In the genomic region with DNA sequence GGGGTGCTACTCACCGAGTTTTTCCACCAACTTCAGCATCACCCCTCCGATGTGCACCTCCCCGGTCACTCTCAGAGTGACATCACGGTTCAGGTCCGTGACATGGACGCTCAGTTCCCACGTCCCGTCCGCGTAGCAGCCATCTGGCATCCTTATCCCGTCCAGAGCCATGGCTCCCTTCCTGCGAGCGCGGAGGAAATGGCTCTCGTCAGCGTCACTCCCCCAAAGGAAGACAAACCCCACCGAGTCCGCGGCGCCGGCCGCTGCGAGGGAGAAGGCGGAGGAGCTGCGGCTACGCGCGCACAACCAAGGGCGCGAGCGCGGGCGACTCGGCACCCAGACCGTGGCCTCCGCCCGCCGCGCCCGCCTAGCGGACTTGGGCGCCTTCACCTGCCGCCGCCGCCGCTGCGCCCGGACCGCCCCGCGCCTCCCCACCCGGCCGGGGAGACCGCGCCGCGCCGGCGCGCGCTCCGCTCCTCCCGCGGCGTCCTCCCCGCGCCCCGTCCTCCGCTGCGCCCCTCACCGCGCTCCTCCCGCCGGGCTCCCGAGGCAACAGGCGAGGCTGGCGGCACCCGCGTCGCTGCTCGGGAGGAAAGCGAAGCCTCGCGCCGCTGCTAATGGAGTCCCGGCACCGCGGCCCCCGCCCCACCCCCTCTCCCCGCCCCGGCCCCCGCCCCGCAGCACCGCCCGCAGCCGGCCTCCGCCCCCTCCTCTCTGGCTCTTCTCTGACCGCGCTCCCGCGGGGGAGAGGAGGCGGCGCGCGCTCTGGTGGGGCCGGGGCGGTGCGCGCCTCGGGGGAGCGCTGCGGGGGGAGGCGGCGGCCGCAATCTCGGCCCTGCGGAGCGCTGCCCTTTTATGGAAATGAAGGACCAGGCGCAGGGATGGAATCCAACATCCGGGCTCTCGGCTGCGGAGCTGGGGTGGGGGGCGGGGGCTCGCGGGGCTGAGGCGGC, we compare ENCODE assay signal across 9 mouse cellular contexts. TPM values are rescaled to one million over a fixed set of nuclear protein-coding genes. Genes with fewer than 3 reads are reported as not detected.
DNase-seq lines count a peak whose midpoint lies in the region; ATAC-seq and TF ChIP-seq lines count a peak whose summit lies in the region.
"Had no signal": no experiment of that assay in that cellular context is flagged by ENCODE, and none has a peak within 500 bp of the region (broad histone marks: within the 10 kb centered on the region; RNA-seq: fewer than 3 reads in every experiment).

A gene (minus strand): TSS at position 708 of the 953 bp plus-strand sequence.

- H3K27ac ChIP-seq in gastrocnemius, adult 2 months, result peak within 1 kb of the TSS; percentile 99
- peak within 1 kb of the TSS; percentile 91 for H3K27ac ChIP-seq in hindbrain, embryonic 14.5 days
- H3K27ac ChIP-seq: macrophage had no signal

- peak; percentile 80 to 86 for DNase-seq in adrenal gland, adult 18-20 months (ENCODE audit: low spot score in 2 of 2)
- peak; percentile 52 to 75 for DNase-seq in cerebellum, postnatal 4 days (ENCODE audit: low spot score in 2 of 2)
- DNase-seq in gastrocnemius, adult 2 months, result peak; percentile 96
- peak; percentile 75 for DNase-seq in hindbrain, embryonic 14.5 days (ENCODE audit: low spot score)
- DNase-seq in left cerebral cortex, adult 18-20 months (ENCODE audit: low spot score in 2 of 2), result peak; percentile 66 to 79
- peak; percentile 91 for DNase-seq in lung, postnatal 36 days
- peak; percentile 81 for DNase-seq in right cerebral cortex, postnatal 25 days
- DNase-seq in B cell, adult 2 months, result no peak

- H3K4me3 ChIP-seq in gastrocnemius, adult 2 months, result peak within 1 kb of the TSS; percentile 88
- H3K4me3 ChIP-seq in hindbrain, embryonic 14.5 days (replicated peaks; ENCODE audit: low read length), result peak within 1 kb of the TSS; percentile 72

- no peak for TF ChIP-seq CTCF in gastrocnemius, adult 2 months (IDR thresholded peaks at IDR 0.05)

- peak within 1 kb of the TSS; percentile 86 for H3K9ac ChIP-seq in hindbrain, embryonic 14.5 days

- no peaks in the 10 kb centered on the region for H3K27me3 ChIP-seq in hindbrain, embryonic 14.5 days (ENCODE audit: control insufficient read depth, insufficient read depth, low read length)

- peak within 1 kb of the TSS; percentile 80 for H3K4me2 ChIP-seq in hindbrain, embryonic 14.5 days (replicated peaks)

- no peaks in the 10 kb centered on the region for H3K9me3 ChIP-seq in hindbrain, embryonic 14.5 days (ENCODE audit: control insufficient read depth, low read length)

- H3K4me1 ChIP-seq in hindbrain, embryonic 14.5 days (replicated peaks; ENCODE audit: control insufficient read depth, insufficient read depth, low read length), result peaks cover 27% of the 10 kb centered on the region

- H3K36me3 ChIP-seq in hindbrain, embryonic 14.5 days (replicated peaks; ENCODE audit: control insufficient read depth, insufficient read depth), result no peaks in the 10 kb centered on the region

- peak; percentile 88 for ATAC-seq in hindbrain, embryonic 14.5 days (ENCODE audit: low FRiP score)

- under 1% methylated on average over 79 of the region's 126 CpGs for WGBS in hindbrain, embryonic 14.5 days

- intact Hi-C loops in gastrocnemius, adult 2 months (cut with DNase I), result loop anchor here (2.0 to 5.0 kb wide), 3 partner anchors 17 to 67 kb away; no protein-coding TSS in a partner anchor

RNA-seq across cellular contexts. Expression of the gene that starts here (rescaled TPM):
- total RNA-seq in adrenal gland, adult 18-20 months (2021), result 100 to 1,000 TPM in 1 of 2 experiments, 10 to 100 TPM in 1; 82.2 to 118 TPM
- total RNA-seq in gastrocnemius, adult 2 months (2021), result 100 to 1,000 TPM; 214 to 243 TPM
- polyA plus RNA-seq in hindbrain, embryonic 14.5 days (2014; fragmentation: Nextera tagmentation; extraction: Ambion mirVana), result 63.9 and 71.1 TPM in 2 replicates
- 100 to 1,000 TPM in 1 of 2 experiments, 10 to 100 TPM in 1; 88.1 to 109 TPM for total RNA-seq in left cerebral cortex, adult 18-20 months (2021)
- polyA plus RNA-seq: macrophage had no signal

Comparison
In these comparisons a context has a peak if more than half of its experiments do, and no peak if none do; other contexts are left out.
1. DNase-seq: peak in adrenal gland, adult 18-20 months (2 of 2), cerebellum, postnatal 4 days (2 of 2), gastrocnemius, adult 2 months (single experiment), hindbrain, embryonic 14.5 days (single experiment), left cerebral cortex, adult 18-20 months (2 of 2), lung, postnatal 36 days (single experiment) and right cerebral cortex, postnatal 25 days (single experiment); none in B cell, adult 2 months (0 of 2).